Mouse (Mus musculus) urinary bladder, adult 2 months (tissue): ENCODE results near the gene Nab2. TPM values are rescaled to one million over a fixed set of nuclear protein-coding genes. Genes with fewer than 3 reads are reported as not detected.

Source experiments
- DNase-seq: peaks from one replicate; pipeline ENCODE4 v3.0.0; 2022; ENCODE audit warnings: low spot score
- polyA plus RNA-seq: library from polyadenylated mRNA; depleted of rRNA; stranded (reverse); fragments of >200 nt; gene quantifications from 2 replicates; pipeline ENCODE4 v1.2.3, GENCODE M21; 2012

Gene Nab2
- polyA plus RNA-seq, 1 experiment = 27.5 TPM

DNA sequence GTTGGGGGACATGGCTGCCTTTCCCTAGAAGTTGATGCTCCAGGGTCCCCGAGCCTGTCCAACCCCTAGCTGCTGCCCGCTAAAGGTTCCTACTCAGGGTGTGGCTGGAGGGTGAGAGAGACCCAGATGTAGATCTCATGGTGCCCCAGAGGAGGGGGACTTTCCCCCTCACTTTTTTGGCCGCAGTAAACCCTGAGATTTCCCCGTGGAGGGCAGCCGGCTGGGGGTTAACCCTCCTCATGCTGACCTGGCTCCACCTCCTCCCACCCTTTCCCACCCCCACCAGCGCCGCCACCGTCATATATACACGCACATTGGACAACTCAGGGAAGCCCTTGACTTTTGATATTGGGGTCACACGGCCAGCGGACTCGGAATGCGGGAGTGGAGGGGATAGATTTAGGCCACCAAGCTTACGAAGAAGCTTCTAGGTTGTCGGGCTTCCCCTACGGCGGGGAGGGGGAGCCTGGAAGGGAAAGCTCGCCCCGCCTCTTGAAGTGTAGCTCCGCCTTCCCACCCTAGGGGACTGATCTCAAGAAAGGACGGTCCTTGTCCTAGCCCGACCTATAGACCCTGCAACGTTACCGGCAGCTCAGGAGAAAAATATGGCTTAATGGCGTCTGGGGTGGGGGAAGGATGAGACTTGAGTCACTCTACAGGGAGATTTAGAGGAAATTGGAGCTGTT is 24.7 kb downstream of the Nab2 start:
- peak; percentile 64 for DNase-seq

DNA sequence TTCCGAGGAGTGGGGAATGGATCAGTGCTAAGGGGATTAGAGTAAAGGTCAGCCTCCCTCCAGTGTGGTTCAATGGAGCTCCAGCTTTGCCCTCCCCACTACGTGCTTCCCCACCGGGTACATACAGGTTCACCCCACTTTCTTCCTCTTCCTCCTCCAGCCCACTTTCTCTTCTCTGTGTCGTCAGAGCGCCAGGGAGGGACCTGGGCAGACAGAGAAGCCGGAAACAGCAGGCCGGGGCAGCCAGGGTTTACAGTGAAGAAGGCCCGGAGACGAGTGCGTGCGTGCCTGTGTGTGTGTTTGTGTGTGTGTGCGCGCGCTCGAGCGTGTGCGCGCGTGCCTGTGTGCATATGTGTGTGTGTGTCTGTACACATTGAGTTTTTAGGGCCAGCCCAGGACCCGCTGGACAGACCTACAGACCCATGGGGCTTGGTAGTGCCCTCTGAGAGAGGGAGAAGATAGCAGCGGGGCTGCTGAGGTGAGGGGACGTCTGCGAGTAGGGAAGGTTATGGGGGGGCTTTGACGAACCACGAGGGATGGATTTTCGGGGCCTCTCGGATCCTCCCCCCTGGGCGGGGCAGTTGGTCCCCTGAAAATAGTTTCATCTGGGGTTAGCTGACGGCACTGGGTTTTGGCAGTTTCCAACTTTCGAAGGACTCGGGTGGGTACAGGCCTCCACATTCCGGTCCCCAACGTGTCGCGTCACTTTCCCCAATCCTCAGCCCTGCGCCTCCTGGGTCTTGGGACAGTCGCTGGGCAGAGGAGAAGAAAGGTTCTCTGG is 25.4 kb downstream of the Nab2 start, which contains the start of gene Stat6:
Stat6 (plus strand) TSS at position 215 of the 781 bp plus-strand sequence.
- DNase-seq = peak; percentile 76

DNA sequence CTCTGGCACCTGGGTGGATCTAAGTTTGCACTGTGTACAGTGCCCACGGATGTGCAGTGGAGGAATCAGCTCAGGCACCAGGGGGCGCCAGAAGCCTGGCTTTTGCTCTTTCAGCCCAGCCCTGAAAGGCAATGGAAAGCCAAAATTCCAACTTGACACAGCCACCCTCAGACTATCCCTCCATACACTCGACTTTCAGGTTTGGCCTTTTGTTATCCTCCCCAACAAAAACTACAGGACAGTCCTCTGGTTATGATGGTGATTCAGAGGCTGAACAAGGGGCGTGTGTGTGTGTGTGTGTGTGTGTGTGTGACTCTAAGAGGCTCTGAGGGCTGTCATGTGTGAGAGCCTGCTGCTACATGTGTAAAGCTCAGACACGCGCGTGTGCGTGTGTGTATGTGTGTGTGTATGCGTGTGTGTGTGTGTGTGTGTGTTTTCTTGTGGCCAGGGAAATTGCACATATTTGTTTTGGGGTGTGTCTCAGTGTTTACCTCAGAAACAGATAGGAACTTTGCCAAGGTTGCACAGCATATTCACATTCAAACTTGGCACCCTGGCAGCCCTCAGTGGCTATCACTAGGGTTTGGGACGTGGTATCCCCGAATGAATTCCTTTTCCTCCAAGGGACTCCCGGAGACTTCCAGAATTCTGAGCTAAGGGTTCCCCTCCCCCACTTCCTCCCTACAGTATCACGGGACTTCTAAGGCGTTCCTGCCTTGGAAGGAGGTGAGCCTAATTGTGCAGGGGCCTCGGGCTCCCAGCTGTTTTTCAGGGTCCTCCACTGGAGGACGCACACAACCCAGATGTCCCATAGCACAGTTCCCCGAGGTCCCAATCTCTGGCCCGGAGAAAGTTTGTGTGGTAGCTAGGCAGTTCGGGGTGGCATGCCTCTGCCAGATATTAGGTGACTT is 26.3 kb downstream of the Nab2 start:
- DNase-seq = peak; percentile 80

DNA sequence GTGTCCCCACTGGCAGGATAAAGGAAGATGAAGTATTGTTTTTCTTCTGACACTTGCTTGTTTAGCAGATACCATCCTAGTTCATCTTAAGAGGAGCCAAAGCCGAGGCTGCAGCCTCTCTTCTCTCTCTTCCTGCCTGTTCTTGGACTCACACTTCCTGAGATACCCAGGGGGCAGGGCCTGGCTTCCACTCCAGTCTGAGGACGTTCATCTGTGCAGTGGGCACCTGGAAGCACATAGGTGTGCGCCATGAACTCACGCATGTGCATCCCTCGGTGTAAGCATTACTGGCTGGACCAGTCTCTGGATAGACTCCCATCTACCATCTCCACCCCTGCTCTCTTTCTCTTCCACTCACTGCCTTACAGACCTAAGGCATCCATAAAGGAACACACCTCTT is 27.9 kb downstream of the Nab2 start:
- no peak for DNase-seq

DNA sequence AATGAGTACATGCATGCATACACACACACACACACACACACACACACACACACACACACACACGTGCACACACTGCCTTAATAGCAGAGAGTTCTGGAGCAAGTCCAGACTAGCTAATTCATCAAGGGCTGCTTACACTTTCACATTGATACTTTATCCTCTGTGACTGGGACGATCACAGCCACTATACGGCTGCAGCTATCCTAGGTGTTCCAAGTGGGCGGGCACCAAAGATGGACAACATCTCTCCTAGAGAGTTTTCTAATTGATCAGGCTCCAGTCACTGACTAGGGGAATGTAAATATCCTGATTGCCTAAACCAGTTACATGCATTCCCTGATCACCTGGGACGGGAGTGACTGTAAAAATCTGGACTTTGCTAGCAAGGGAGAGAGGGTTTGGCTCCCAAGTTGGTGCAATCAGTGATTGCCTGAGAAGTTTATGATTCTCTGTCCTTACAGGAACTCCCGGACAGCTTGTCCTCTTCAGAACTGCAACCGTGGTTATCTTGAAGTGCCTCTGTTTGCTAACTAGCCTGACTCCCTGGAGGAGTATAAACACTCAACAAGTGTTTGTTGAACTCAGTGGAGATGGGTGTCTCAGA is 35.6 kb downstream of the Nab2 start:
- no peak for DNase-seq

DNA sequence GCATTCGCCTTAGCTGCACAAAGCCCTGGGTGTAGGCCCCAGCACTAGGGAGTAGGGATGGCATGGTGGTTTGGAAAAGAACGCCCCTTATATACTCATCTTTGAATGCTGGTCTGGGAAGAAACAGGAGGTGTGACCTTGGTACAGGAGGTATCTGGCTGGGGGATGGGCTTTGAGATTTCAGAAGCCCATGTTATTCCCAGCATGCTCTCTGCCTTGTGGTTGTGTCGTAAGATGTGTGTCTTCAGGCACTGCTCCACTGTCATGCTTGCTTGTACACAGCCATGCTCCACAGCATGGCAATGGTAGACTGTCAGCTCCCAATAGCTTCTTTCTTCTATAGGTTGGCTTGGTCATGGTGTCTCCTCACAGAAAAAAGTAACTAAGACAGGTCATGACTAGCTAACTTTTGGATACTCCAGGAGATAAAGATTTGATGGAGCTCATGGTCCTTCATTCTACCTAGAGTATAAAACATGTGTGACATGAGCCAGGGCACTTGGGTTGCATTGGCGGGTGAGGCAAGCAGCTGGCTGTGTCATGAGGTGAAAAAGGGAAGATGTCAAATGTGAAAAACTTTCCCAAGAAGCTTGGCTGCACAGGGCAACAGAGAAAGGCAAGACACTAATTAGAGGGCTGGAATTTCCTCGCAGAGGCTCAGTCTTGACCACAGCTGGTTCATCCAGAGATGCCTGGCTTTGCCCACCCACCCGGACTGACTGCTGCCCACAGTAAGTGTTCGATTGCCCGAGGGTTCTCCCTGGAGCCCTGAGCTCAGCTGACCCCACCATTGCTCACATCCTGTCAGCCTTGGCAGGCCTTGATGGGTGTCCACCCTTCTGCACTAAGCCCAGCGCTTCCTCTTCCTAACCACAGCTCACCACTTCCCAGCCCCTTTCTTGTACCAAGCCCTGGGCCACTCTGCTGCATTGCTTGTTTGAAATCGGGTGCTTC is 36.8 kb downstream of the Nab2 start:
- DNase-seq = no peak

DNA sequence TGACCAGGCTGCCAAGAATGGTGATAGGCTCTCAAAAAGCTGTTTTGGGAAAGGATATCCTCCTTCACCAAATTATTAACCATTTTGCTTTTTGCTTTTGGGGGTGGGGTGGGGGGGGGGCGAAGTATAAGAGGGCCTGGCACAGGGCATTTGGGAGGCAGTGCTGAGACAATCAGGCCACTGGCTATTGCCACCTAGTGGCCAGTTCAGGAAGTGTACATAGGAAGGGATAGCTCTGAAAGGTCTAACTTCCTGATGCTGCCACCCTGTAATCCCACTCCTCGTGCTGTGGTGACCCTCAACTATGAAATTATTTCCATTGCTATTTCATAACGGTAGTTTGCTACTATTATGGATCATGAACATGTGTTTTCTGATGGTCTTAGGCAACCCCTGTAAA is 41.9 kb downstream of the Nab2 start:
- DNase-seq = no peak

DNA sequence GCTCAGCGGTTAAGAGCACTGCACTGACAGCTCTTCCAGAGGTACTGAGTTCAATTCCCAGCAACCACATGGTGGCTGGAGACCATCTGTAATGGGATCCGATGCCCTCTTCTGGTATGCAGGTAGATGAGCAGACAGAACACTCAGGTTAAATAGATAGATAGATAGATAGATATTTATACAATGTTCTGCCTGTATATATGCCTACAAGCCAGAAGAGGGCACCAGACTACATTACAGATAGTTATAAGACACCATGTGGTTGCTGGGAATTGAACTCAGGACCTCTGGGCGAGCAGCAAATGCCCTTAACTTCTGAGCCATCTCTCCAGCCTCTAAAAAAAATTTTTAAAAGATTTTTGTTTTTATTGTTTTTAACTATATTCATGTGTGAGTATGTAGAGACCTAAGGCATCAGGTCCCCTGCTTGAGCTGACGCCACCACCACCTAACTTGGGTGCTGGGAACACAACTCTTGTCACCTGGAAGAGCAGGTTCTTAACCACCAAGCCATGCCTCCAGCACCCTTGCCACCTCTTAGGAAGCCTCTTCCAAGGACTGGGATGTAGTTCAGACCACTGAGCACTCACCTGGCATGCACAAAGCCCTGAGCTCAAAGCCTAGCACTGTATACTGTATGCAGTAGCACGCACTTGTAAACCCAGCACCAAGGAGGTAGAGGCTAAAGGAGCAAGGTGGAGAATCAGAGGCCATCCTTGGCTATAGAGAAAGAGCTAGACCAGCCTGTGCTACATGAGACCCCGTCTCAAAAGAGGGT is 44.7 kb downstream of the Nab2 start:
- no peak for DNase-seq

DNA sequence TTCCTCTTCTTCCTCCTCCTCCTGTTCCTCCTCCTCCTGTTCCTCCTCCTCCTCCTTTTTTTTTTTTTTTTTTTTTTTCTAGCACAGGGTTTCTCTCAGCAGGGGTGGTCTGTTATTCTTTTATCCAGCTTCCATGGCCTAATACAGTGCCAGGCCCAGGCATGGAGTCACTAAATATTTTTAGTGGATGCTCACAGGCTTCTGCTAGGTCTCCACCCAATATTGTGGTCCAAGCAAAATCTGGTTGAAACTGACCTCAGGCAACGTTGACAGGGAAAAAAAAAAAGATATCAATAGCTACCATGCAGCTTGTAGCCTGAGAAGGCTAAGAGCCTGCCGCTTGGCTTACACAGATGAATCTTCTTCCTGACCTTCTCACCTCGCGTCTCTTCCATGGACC is 45.7 kb downstream of the Nab2 start:
- DNase-seq = no peak

DNA sequence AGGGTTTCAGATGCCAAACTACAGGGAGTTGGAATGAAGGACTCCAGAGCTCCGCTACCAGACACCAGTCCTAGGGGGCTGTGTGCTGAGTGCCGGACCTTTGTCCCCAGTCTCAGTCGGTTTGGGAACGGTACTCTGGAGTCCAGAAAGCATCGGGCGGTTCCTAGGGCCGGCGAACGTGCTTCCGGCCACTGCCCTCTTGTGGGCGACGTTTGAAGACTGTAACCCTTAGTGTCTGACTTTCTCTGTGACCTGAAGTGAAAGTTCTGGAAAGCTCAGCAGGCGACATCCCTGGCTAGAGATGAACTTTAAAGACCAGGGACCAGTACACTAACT is 46.3 kb downstream of the Nab2 start:
- peak; percentile 70 for DNase-seq

DNA sequence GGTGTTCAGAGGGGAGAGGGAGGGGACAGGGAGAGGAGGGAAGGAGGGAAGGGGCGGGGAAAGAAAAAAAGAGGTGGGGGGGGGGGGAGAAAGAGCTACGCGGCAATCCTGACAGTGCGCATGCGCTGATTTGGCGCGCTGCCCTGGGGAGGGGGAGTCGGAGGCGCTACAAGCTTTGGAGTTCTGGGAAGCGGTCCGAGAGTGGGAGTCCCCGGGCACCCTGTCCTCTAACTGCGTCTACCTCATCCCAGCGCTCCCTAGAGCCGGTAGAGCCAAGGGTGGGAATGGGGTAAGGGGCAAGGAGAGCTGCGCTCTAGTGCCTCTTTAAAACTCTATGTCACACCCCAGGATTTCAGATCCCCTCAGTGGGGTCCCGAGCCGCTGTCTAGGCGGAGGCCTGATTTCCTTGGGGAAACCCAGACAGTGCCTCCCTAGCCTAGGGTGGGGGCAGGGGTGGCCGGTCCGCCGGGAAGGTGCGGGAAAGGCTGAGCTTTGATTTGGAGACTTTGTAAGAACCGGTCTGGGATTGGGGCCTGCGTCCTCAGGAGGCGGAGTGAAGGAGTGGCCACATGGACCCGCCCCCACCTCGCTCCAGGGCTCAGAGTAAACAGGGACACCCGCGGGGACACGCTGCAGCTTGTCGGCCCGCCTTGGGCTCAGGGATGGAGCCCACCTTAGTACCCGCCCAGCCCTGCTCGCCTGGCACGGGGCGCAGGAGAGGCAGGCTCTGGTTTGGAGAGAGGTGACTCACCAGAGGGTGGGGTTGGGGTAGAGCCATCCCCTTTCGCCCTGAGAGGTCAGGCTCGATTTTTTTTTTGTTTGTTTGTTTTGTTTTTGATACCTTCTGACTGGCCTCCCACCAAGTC is 46.9 kb downstream of the Nab2 start:
- DNase-seq = peak; percentile 87

DNA sequence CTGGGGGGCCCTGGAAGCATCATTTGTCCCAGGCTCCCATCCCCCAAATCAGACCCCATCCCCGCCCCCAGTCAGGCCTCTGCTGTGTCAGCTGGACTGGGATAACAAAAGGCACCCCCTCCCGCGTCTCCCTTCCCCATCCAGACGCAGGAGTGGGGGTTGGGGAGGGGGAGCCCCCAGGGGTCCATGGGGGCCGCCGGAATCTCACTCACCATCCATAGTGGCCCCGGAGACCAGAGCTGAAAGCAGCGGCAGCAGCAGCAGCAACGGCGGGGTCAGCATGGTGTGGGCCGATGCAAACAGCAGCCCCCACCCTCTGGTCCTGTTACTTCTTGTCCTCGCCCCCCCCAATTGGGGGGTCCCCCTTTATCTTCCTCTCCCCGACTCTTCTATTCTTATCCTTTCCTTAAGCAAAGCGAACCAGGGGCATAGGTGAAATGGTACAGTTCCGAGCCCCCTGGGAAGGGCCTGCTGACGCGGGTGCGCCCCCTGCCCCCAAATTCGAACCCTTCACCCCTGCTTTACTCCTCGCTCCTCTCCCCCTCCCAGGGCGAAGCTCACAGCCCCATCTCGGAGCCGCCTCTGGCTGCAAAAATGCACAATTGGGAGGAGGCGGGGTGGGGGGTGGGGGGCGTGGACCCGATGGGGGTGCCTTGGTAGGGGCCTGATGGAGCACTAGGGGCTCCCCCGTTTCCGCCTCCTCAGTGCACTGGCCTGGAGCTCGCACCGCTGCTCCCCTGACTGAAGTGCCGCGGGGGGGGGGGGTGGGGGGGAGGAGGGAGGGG is 47.8 kb downstream of the Nab2 start, which contains the start of gene Lrp1:
Lrp1 (minus strand) TSS at position 743 of the 785 bp plus-strand sequence.
- DNase-seq = no peak

DNA sequence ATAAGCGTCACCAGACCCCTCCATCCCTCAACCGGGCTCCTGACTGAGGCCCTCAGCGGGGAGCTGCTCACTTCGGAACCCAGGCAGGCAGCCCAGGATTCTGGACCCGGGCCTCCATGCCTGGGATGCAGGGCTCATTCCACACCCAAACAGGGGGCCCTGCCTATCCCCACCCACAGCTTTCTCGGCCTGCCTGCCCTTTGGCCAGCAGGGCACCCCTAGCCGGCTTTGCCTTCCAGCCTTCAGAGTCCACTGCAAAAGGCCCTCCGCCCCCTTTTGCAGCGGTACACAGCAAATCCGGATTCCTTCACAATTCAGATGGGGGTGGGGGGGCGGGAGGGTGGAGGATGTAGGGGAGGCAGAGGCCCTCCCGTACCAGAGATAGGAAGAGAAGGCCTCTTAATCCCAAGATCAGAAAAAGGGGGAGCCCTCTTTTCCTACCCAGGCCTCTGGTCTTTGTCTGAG is 48.4 kb downstream of the Nab2 start:
- DNase-seq = no peak

DNA sequence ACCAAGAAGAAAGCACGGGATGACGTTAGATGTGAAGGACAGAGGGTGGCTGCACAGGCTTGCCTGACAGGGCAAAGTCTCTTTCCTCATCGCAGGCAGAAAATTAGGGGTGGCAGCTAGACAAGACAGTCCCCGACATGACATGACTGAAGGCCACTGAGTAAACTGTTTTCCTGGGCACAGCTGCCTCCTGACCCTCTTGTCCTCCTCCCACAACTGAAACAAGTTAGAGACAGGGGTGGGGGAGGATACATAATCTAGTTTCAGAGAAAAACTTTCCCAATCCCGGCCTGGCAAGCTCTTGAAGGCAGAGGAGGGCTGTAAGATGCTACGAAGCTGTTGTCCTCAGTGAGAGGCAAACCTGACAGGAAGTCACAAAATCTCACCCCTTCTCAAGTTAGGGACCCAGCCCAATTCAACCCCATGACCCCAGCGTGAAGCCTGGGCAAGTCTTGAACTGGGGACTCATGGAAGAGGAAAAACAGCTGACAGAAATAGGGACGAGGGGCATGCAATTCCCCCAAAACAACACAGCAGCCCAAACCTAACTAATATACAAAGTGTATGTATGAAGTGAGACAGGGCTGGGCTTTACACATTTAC is 49.1 kb downstream of the Nab2 start:
- DNase-seq = no peak

DNA sequence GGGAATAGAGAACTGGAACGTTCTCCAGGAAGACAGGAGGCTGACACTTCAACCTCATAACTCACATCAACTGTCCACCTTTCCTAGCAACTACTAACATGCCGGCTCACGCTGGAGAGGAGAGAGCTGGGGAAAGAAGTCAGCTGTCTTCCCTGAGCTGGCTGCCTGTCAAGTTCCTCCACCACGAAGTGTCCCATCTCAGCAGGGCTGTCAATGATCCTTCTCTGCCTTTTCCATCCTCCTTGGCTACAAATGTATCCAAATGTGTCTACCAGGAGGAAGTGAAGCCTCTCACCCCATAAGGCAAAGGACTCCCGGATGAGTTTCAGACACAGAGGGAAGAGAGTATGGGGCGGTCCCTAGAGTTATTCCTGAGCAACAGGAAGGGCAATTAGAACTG is 50.2 kb downstream of the Nab2 start:
- no peak for DNase-seq

DNA sequence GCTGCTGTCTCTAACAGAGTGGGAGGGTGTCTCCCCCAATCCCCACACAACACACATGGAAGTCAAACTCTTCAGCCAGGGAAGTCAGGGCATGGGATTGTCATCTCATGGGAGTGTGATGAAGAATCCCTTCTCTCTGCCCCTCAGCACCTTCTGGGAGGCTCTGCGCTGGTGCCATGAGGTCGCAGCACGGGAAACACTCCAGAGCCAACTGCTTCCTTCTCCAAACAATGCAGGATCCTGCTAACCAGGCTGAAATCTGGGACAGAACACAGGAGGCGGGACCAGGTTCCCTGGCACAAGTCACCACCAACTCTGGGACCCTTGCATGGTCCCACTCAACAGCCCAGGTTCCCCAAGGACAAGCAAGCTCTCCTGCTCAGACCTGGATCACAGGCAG is 51.1 kb downstream of the Nab2 start:
- no peak for DNase-seq

DNA sequence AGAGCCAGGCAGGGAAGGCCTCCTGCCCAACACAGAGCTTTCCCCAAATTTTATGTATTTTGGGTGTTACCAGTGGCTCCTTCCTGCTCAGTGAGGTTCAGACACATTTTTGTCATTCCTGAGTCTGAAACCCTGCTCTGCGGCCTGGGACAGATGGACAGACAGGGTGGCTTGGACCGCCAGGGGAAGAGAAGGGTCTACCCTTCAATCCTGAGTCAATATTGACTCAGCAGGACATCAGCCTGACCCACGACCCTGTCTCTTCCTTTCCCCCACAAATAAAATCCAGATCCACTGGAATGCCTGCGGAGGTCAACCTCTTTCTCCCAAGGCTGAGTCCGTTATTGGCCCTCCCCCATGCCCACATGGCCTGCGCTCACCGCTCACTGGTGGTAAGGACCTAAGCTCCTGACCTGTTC is 52.1 kb downstream of the Nab2 start:
- no peak for DNase-seq

DNA sequence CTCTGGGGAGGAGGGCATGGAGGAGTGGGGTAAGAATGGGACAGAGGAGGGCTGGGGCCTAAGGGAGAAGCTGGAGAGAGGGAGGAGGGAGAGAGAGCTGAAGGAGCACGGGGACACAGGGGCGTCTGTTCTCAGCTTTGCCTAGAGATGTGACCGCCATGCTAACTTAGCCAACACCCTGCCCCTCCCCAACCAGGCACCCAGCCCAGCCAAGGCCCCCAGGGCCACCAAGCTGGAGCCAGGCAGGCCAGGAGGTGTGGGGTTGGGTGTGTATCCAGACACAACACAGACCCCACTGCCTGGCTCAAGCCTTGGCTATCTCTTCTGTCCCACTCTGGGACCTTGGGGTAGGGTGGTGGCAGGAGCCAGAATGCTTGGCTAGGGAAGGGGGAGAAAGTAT is 52.8 kb downstream of the Nab2 start:
- DNase-seq = no peak
